Mouse (Mus musculus) C3H10T1/2 (cell line): ENCODE measurements around the gene Usf1. TPM values are rescaled to one million over a fixed set of nuclear protein-coding genes. Genes with fewer than 3 reads are reported as not detected.

Experiments
- polyA plus RNA-seq, 2 experiments: library from polyadenylated mRNA; unstranded; fragments of >200 nt; fragmentation: generic; extraction: Trizol; gene quantifications; one replicate each; pipeline ENCODE4 v1.2.1; 2012; ENCODE audit warnings: missing spikeins in 2 of 2

The Usf1 gene
- polyA plus RNA-seq = 10 to 100 TPM; 23.4 to 86.2 TPM

GRCm38 (mm10) chr1:171410947-171411484, at the start of gene Usf1:
Gene Usf1, plus strand, starts transcription at chr1:171411313.

GRCm38 (mm10) chr1:171369845-171370556, 41.1 kb upstream of the Usf1 start, which contains the start of gene Nectin4:
Gene Nectin4, plus strand, starts transcription at chr1:171370099.

GRCm38 (mm10) chr1:171388376-171389102, 22.6 kb upstream of the Usf1 start, which contains the start of gene Arhgap30:
Gene Arhgap30, plus strand, starts transcription at chr1:171388954.

GRCm38 (mm10) chr1:171418660-171419059, 7.5 kb downstream of the Usf1 start, which contains the start of gene Tstd1:
Gene Tstd1, plus strand, starts transcription at chr1:171418872.

GRCm38 (mm10) chr1:171437264-171438013, 26.3 kb downstream of the Usf1 start, which contains the start of gene F11r:
Gene F11r, plus strand, starts transcription at chr1:171437535.

Other genes with a start within 250 kb of the Usf1 start
- gene Pcp4l1, start 215.0 kb upstream of the Usf1 start, polyA plus RNA-seq = under 1 TPM in 1 of 2 experiments, not detected in 1; 0.11 TPM
- under 1 TPM; 0.01 to 0.02 TPM for gene Nr1i3, start 197.3 kb upstream of the Usf1 start, polyA plus RNA-seq
- gene Tomm40l, start 188.8 kb upstream of the Usf1 start, polyA plus RNA-seq = 10 to 100 TPM; 30.8 to 39.3 TPM
- under 1 TPM in 1 of 2 experiments, not detected in 1; 0.33 TPM for gene Apoa2, start 186.3 kb upstream of the Usf1 start, polyA plus RNA-seq
- gene Fcer1g, start 176.9 kb upstream of the Usf1 start, polyA plus RNA-seq = under 1 TPM in 1 of 2 experiments, not detected in 1; 0.07 TPM
- 1 to 10 TPM in 1 of 2 experiments, under 1 TPM in 1; 0.25 to 8.9 TPM for gene Adamts4, start 160.9 kb upstream of the Usf1 start, polyA plus RNA-seq
- 100 to 1,000 TPM; 163 to 201 TPM for gene Ndufs2, start 159.9 kb upstream of the Usf1 start, polyA plus RNA-seq
- 10 to 100 TPM in 1 of 2 experiments, 1 to 10 TPM in 1; 9.2 to 33.6 TPM for gene B4galt3, start 141.0 kb upstream of the Usf1 start, polyA plus RNA-seq
- 10 to 100 TPM in 1 of 2 experiments, 1 to 10 TPM in 1; 7.7 to 19.8 TPM for gene Ppox, start 130.1 kb upstream of the Usf1 start, polyA plus RNA-seq
- 10 to 100 TPM; 15.3 to 46.2 TPM for gene Usp21, start 123.3 kb upstream of the Usf1 start, polyA plus RNA-seq
- 100 to 1,000 TPM in 1 of 2 experiments, 10 to 100 TPM in 1; 96.6 to 138 TPM for gene Ufc1, start 116.3 kb upstream of the Usf1 start, polyA plus RNA-seq
- 10 to 100 TPM; 14.8 to 45.0 TPM for gene Dedd, start 82.2 kb upstream of the Usf1 start, polyA plus RNA-seq
- gene Nit1, start 65.7 kb upstream of the Usf1 start, polyA plus RNA-seq = 10 to 100 TPM in 1 of 2 experiments, 1 to 10 TPM in 1; 7.6 to 30.5 TPM
- 10 to 100 TPM; 29.8 to 51.1 TPM for gene Pfdn2, start 65.6 kb upstream of the Usf1 start, polyA plus RNA-seq
- gene Klhdc9, start 50.5 kb upstream of the Usf1 start, polyA plus RNA-seq = under 1 TPM in 1 of 2 experiments, not detected in 1; 0.05 TPM
- gene Nectin4, start 41.2 kb upstream of the Usf1 start, polyA plus RNA-seq = under 1 TPM; 0.02 to 0.04 TPM
- gene Arhgap30, start 22.4 kb upstream of the Usf1 start, polyA plus RNA-seq = under 1 TPM; 0.02 to 0.06 TPM
- 1 to 10 TPM in 1 of 2 experiments, under 1 TPM in 1; 0.16 to 2.5 TPM for gene Tstd1, start 7.6 kb downstream of the Usf1 start, polyA plus RNA-seq
- under 1 TPM in 1 of 2 experiments, not detected in 1; 0.13 TPM for gene F11r, start 26.2 kb downstream of the Usf1 start, polyA plus RNA-seq
- 1 to 10 TPM in 1 of 2 experiments, under 1 TPM in 1; 0.81 to 6.3 TPM for gene Alyref2, start 92.2 kb downstream of the Usf1 start, polyA plus RNA-seq
- not detected for gene Itln1, start 124.0 kb downstream of the Usf1 start, polyA plus RNA-seq
- gene Cd244a, start 147.9 kb downstream of the Usf1 start, polyA plus RNA-seq = not detected
- not detected for gene Ly9, start 196.1 kb downstream of the Usf1 start, polyA plus RNA-seq
- not detected for gene Slamf7, start 241.7 kb downstream of the Usf1 start, polyA plus RNA-seq